Mouse (Mus musculus) hindbrain, embryonic 11.5 days (tissue): ENCODE results near the gene Hes6. TPM values are rescaled to one million over a fixed set of nuclear protein-coding genes. Genes with fewer than 3 reads are reported as not detected.

Experiments
- ATAC-seq: fragments of 200-750 bp; cut with Nextera tagmentation; 2 replicates; pipeline ENCODE4 v1.8.0; 2017; ENCODE audit warnings: mild to moderate bottlenecking, moderate TSS enrichment, moderate library complexity; ENCODE audit not compliant: low FRiP score
- DNase-seq: peaks from one replicate; pipeline ENCODE4 v3.0.0-alpha.2; 2015; ENCODE audit warnings: low spot score
- H3K27ac ChIP-seq: fragments of 300-500 bp; sonication (generic); 2 replicates; pipeline ENCODE4 v1.5.1; 2014; ENCODE audit warnings: mild to moderate bottlenecking, low read depth, low read length
- H3K27me3 ChIP-seq: fragments of 300-500 bp; sonication (generic); 2 replicates; pipeline ENCODE4 v1.6.1; 2014; ENCODE audit warnings: mild to moderate bottlenecking, low read length, moderate library complexity, mixed read lengths; ENCODE audit not compliant: control insufficient read depth, insufficient read depth
- H3K36me3 ChIP-seq: fragments of 300-500 bp; sonication (generic); 2 replicates; pipeline ENCODE4 v1.6.1; 2014; ENCODE audit warnings: mild to moderate bottlenecking, low read length, moderate library complexity, mixed read lengths; ENCODE audit not compliant: control insufficient read depth, insufficient read depth
- H3K4me1 ChIP-seq: fragments of 300-500 bp; sonication (generic); replicated peaks from 2 replicates; pipeline ENCODE4 v1.6.1; 2014; ENCODE audit warnings: low read length, mixed read lengths; ENCODE audit not compliant: control insufficient read depth, insufficient read depth
- H3K4me2 ChIP-seq: fragments of 300-500 bp; sonication (generic); replicated peaks from 2 replicates; pipeline ENCODE4 v1.6.1; 2014; ENCODE audit warnings: mild to moderate bottlenecking, low read depth, low read length
- H3K4me3 ChIP-seq: fragments of 300-500 bp; sonication (generic); 2 replicates; pipeline ENCODE4 v1.5.1; 2014; ENCODE audit warnings: low read depth, low read length
- H3K9ac ChIP-seq: fragments of 300-500 bp; sonication (generic); 2 replicates; pipeline ENCODE4 v1.6.1; 2014; ENCODE audit warnings: low read depth, low read length
- H3K9me3 ChIP-seq: fragments of 300-500 bp; sonication (generic); 2 replicates; pipeline ENCODE4 v1.6.1; 2016; ENCODE audit warnings: low read length; ENCODE audit not compliant: control insufficient read depth
- WGBS: fragments of 180-500 bp; shearing (Covaris S2); extraction: QIAGEN DNeasy Blood & Tissue Kit; methylation state at CpG from one replicate; pipeline ENCODE4 v1.1.7; 2014; 5-methylcytosine and 5-hydroxymethylcytosine counted together
- polyA plus RNA-seq: library from polyadenylated mRNA; unstranded; fragments of >200 nt; fragmentation: Nextera tagmentation; extraction: Ambion mirVana; gene quantifications from 2 replicates; pipeline ENCODE4 v1.2.1, GENCODE M21; 2014

Gene Hes6
- polyA plus RNA-seq, 1 experiment from 2014 or later: 288 TPM

DNA sequence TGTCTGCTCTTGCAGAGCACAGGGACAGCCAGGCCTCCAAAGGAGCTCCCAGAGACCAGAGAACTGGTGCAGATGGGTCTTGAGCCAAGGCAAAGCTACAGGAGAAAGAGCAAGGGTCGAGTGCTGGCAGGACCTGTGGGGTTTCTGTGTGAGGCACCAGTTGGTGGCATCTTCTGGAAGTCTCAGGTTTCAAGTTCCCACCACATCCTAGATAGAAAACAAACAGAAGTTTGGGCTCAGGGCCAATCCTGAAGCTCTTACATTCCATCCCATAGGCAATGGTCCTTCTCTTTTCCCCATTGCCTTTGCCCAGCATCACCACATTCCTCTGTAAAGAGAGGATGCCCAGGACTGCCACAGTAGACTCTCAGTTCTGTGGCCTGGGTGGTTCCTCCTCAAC lies 8.9 kb downstream of the Hes6 start:
- WGBS: 41% methylated on average over 1 of the region's 1 CpGs
- no peak for ATAC-seq
- Histone ChIP-seq H3K9me3 (no peaks in the 10 kb centered on the region), H3K9ac (no peak overlapping the region), H3K36me3 (no peaks in the 10 kb centered on the region), H3K27ac (no peak overlapping the region), H3K4me2 (no peak overlapping the region), H3K4me3 (no peak overlapping the region), H3K27me3 (peaks cover 3% of the 10 kb centered on the region; the same call in 1 of the 2 replicates), H3K4me1 (no peaks in the 10 kb centered on the region)
- no peak for DNase-seq

DNA sequence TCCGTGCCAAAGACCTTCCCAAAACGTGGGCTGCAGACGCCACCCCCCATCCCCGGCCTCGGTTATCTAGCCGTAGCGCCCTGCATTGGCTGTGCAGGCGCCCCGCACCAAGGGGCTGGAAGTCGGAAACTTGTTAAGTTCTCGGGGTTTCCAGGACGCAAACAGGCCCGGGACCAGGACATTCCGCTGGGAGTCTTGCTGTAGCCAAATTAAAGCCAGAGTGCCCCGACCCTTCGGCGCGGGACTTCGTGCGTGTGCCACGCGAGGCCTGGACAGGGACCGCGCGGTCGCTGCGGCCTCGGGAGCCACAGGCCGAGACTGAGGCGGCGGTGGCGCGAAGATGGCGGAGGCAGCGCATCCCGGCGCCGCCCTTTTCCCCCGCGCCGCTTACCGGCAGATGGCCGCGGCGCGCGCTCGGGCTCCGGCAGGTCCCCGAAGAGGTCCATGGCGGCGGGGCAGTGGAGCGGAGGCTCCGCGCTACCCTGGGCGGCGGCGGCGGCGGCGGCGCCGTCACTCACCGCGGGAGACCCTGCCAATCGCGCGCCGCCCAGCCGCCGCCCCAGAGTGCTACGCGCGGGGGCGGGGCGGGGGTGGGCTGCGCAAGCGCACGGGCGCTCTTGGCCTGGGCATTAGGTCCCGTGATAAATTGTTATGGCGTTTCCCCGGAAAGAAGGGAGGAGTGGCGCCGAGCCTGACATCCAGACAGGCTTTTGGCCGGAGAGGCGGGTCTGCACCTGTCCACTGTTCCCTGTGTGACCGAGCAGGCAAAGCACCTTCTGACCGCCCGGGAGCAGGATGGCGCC lies 15.4 kb downstream of the Hes6 start, which contains the start of gene Ilkap:
Ilkap (minus strand) TSS at position 556 of the 803 bp plus-strand sequence.
- WGBS: under 1% methylated on average over 82 of the region's 91 CpGs
- Histone ChIP-seq H3K9ac (peak within 1 kb of the TSS; percentile 93), H3K27ac (peak within 1 kb of the TSS; percentile 83), H3K4me1 (peaks cover 9% of the 10 kb centered on the region; the same call in 1 of the 2 replicates), H3K36me3 (no peaks in the 10 kb centered on the region), H3K4me3 (peak within 1 kb of the TSS; percentile 89), H3K4me2 (peak within 1 kb of the TSS; percentile 87), H3K9me3 (no peaks in the 10 kb centered on the region), H3K27me3 (no peaks in the 10 kb centered on the region)
- ATAC-seq: peak; percentile 96
- DNase-seq: peak; percentile 93

DNA sequence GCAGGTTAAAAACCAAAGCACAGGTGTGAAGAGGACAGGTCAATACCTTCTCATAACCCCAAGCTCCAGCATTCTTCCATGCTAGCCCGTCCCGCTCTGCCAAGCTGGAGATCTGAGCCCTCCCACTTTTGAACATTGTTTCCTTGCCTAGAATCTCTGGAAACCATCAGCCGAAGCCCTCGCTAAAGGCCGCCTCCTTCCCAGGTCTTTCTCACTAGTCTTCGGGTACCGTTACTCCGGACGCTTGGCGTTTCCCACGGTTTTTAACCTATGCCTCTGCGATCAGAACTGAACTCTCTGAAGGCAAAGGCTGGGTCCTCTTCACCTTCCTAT lies 15.9 kb downstream of the Hes6 start:
- WGBS: under 1% methylated on average over 12 of the region's 12 CpGs
- peak overlapping the region; percentile 87 for H3K4me2 ChIP-seq
- ATAC-seq: no peak
- H3K4me1 ChIP-seq: peaks cover 9% of the 10 kb centered on the region; the same call in 1 of the 2 replicates
- no peaks in the 10 kb centered on the region for H3K36me3 ChIP-seq
- H3K27ac ChIP-seq: no peak overlapping the region
- no peak for DNase-seq
- no peaks in the 10 kb centered on the region for H3K27me3 ChIP-seq
- peak overlapping the region; percentile 89 for H3K4me3 ChIP-seq
- H3K9ac ChIP-seq: peak overlapping the region; percentile 93
- no peaks in the 10 kb centered on the region for H3K9me3 ChIP-seq

DNA sequence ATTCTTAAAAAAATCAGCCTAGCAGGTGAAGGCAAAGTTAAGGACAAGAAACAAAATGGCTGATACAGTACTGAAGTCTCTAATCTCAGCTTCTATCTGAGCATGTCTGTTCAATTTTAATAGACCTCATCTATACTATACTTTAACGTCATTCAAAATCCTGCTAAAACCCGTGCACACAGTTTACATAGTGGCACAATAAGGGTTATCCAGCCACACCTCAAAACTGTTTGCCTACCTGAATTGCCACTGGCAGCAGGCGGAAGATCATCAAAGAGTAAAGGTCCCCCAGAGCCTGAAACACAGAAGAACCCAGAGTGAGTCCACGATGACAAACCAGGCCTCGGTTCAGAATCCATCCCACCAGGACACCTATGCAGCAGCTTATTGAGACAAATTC lies 23.5 kb downstream of the Hes6 start:
- no peak for ATAC-seq
- no peak overlapping the region for H3K4me2 ChIP-seq
- 0 out of 2 replicates have a peak, but pooled peaks cover 6% of the 10 kb centered on the region for H3K36me3 ChIP-seq
- no peaks in the 10 kb centered on the region for H3K4me1 ChIP-seq
- H3K27ac ChIP-seq: no peak overlapping the region
- no peak for DNase-seq
- WGBS: 99% methylated on average over 5 of the region's 5 CpGs
- H3K9me3 ChIP-seq: no peaks in the 10 kb centered on the region
- no peak overlapping the region for H3K4me3 ChIP-seq
- no peaks in the 10 kb centered on the region for H3K27me3 ChIP-seq
- H3K9ac ChIP-seq: no peak overlapping the region

DNA sequence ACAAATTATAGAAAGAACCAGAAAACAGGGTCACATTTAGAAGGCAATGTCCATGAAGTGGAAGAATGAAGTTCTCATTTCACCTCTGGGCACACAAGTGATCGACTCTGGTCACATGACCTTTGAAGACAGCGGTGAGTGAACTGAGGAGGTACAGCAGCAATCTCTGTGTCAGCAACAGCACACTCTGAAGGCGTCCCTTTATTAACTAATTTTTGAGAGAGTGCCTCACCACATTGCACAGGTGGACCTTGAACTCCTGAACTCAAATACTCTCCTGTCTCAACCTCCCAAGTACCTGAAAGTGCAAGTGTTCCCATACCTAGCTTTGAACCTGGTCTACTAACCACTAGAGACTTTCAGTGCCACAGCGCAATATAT lies 32.8 kb downstream of the Hes6 start:
- Histone ChIP-seq H3K4me3 (no peak overlapping the region), H3K4me2 (no peak overlapping the region), H3K9ac (no peak overlapping the region), H3K27ac (no peak overlapping the region), H3K9me3 (no peaks in the 10 kb centered on the region), H3K4me1 (no peaks in the 10 kb centered on the region), H3K27me3 (no peaks in the 10 kb centered on the region), H3K36me3 (peaks cover 16% of the 10 kb centered on the region; the same call in 1 of the 2 replicates)
- 94% methylated on average over 4 of the region's 4 CpGs for WGBS
- DNase-seq: no peak
- no peak for ATAC-seq

DNA sequence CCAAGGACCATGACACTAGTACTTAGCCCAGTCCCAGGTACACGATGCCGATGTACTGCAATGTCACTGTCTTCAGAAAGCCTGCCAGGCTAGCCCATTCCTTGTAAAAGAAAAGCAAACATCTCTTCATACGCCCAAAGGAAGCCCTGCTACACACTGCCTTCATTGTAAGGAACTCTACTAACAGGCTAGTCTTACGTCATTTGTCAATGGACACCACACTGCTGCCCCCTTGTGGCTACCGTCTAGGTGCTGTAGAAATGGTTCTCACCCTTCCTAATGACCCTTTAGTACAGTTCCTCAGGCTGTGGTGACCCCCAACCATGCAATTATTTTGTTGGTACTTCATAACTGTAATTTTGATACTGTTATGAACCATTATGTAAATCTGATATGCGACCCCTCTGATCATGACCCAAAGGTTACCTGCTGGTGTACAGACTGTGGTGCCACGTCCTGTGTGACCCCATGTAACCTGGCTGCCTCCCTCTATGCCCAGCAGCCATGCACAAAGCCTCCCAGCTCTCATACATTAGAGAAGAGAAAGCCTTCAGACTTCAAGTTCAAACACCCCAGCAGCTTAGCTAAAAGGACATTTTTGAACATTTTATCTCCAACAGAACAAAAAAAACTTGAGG lies 33.3 kb downstream of the Hes6 start:
- H3K36me3 ChIP-seq: peaks cover 16% of the 10 kb centered on the region; the same call in 1 of the 2 replicates
- no peak overlapping the region for H3K4me3 ChIP-seq
- no peak overlapping the region for H3K4me2 ChIP-seq
- no peaks in the 10 kb centered on the region for H3K9me3 ChIP-seq
- H3K27me3 ChIP-seq: no peaks in the 10 kb centered on the region
- peak; percentile 90 for DNase-seq
- no peaks in the 10 kb centered on the region for H3K4me1 ChIP-seq
- no peak overlapping the region for H3K9ac ChIP-seq
- WGBS: 64% methylated on average over 7 of the region's 7 CpGs
- no peak for ATAC-seq
- no peak overlapping the region for H3K27ac ChIP-seq

DNA sequence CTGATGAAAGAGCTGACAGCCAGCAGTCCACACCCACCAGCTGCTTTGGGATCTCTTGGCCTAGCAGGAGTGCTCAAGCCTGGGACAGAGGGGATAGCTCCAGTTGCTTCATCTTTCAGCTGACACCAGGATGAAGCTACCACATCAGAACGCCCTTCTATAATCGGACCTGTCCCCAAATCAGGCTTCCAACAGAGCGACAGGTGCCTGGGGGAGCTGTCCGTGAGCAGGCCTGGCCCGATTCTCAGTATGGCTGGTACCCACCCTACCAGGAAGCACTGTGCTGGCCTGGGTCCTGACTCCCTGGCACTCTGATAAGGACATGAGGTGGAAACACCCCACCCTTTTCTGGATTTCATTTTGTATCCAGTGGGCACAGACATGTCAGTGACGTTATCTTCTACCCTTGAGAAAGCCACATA lies 40.4 kb downstream of the Hes6 start:
- Histone ChIP-seq H3K4me1 (no peaks in the 10 kb centered on the region), H3K27ac (no peak overlapping the region), H3K27me3 (no peaks in the 10 kb centered on the region), H3K4me3 (no peak overlapping the region), H3K4me2 (no peak overlapping the region), H3K9me3 (no peaks in the 10 kb centered on the region), H3K36me3 (peaks cover 20% of the 10 kb centered on the region; the same call in 1 of the 2 replicates), H3K9ac (no peak overlapping the region)
- ATAC-seq (no peak), DNase-seq (no peak)
- 90% methylated on average over 6 of the region's 6 CpGs for WGBS

DNA sequence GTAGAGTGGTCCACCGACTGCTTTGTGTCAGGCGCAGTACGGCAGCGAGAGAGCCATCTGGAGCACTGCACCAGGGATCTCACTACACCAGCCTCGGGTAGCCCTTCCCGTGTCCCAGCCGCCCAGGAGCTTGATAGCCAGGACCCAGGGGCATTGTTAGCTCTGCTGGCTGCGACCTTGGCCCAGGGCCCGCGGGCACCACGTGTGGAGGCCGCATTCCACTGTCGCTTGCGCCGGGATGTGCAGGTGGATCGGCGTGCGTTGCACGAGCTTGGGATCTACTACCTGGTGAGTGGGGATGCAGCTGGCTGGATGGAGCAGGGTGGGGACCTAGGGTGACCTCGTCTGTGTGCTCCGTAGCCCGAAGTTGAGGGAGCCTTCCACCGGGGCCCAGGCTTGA lies 43.8 kb downstream of the Hes6 start:
- Histone ChIP-seq H3K4me2 (no peak overlapping the region), H3K27ac (no peak overlapping the region), H3K9me3 (no peaks in the 10 kb centered on the region), H3K36me3 (peaks cover 16% of the 10 kb centered on the region; the same call in 1 of the 2 replicates), H3K27me3 (peaks cover 9% of the 10 kb centered on the region), H3K9ac (no peak overlapping the region), H3K4me3 (no peak overlapping the region), H3K4me1 (no peaks in the 10 kb centered on the region)
- WGBS: 87% methylated on average over 23 of the region's 23 CpGs
- DNase-seq: no peak
- no peak for ATAC-seq
